ENCODE assay signal across 21 mouse cellular contexts in the genomic region with DNA sequence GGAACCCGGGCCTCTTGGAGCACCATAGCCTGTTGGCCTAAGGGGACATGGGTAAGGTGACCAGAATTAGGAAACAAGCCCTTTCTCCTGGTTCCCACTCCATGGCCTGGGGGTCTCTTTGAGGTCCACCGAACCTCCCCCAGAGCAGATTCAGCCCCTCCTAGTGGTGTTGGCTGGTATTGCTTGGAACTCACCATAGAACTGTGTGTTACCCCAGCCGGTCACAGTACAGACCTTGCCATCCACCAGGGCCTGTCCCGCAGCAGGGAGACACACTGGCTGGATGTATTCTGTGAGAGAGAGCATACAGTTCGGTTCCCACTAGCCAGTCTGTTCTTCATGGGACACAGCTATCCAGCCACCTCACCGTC. TPM values are rescaled to one million over a fixed set of nuclear protein-coding genes. Genes with fewer than 3 reads are reported as not detected.
DNase-seq lines count a peak whose midpoint lies in the region; ATAC-seq and TF ChIP-seq lines count a peak whose summit lies in the region.
"Had no signal": no experiment of that assay in that cellular context is flagged by ENCODE, and none has a peak within 500 bp of the region (broad histone marks: within the 10 kb centered on the region; RNA-seq: fewer than 3 reads in every experiment).

No protein-coding gene starts in this region.

- no peak overlapping the region for H3K4me2 ChIP-seq in lung, embryonic 14.5 days
- H3K4me2 ChIP-seq: embryonic facial prominence, embryonic 12.5 days; kidney, embryonic 15.5 days; neural tube, embryonic 15.5 days had no signal

- peak; percentile 35 for TF ChIP-seq CTCF in heart, adult 2 months (IDR thresholded peaks at IDR 0.05)
- TF ChIP-seq CTCF in lung, embryonic 14.5 days (IDR thresholded peaks at IDR 0.05; ENCODE audit: low read depth) = peak; percentile 38
- TF ChIP-seq CTCF in lung, adult 2 months (IDR thresholded peaks at IDR 0.05; ENCODE audit: insufficient read depth, low read length) = no peak
- TF ChIP-seq CTCF in E14TG2a.4 (conservative IDR thresholded peaks at IDR 0.05; ENCODE audit: low read length) = peak; percentile 53
- peak; percentile 23; the same call in 1 of the 2 replicates for TF ChIP-seq CTCF in brain, embryonic 14.5 days (IDR thresholded peaks at IDR 0.05; ENCODE audit: borderline replicate concordance, extremely low read depth, insufficient read depth, insufficient read length)

- TF ChIP-seq POLR2A in heart, adult 2 months (IDR thresholded peaks at IDR 0.05; ENCODE audit: insufficient read depth, low read depth, low read length) = no peak
- TF ChIP-seq POLR2A in lung, adult 2 months (IDR thresholded peaks at IDR 0.05; ENCODE audit: borderline replicate concordance, extremely low read depth, low read depth, low read length) = no peak
- TF ChIP-seq POLR2A in brain, embryonic 14.5 days (IDR thresholded peaks at IDR 0.05; ENCODE audit: borderline replicate concordance, extremely low read depth, insufficient read depth, insufficient read length, poor library complexity, severe bottlenecking) = no peak

- WGBS in heart, adult 2 months = 89% methylated on average over 6 of the region's 6 CpGs
- WGBS in heart, embryonic 10.5 days = 88% methylated on average over 6 of the region's 6 CpGs
- 83% methylated on average over 6 of the region's 6 CpGs for WGBS in lung, embryonic 14.5 days
- 84% methylated on average over 6 of the region's 6 CpGs for WGBS in lung, adult 2 months

- H3K4me1 ChIP-seq in heart, adult 2 months (ENCODE audit: control insufficient read depth, insufficient read depth, low read length) = no peaks in the 10 kb centered on the region
- H3K4me1 ChIP-seq in heart, embryonic 10.5 days = peaks cover 4% of the 10 kb centered on the region; the same call in 1 of the 2 replicates
- H3K4me1 ChIP-seq in lung, embryonic 14.5 days (ENCODE audit: insufficient read depth) = no peaks in the 10 kb centered on the region
- H3K4me1 ChIP-seq in lung, adult 2 months (ENCODE audit: control insufficient read depth, insufficient read depth, low read length) = no peaks in the 10 kb centered on the region
- H3K4me1 ChIP-seq in E14TG2a.4 (replicated peaks; ENCODE audit: low read depth, low read length) = peaks cover 32% of the 10 kb centered on the region

- H3K27me3 ChIP-seq in heart, adult 2 months (ENCODE audit: control insufficient read depth, insufficient read depth, low read length) = no peaks in the 10 kb centered on the region; the same call in 1 of the 2 replicates
- H3K27me3 ChIP-seq in heart, embryonic 10.5 days (ENCODE audit: insufficient read depth, poor library complexity, severe bottlenecking) = peaks cover 26% of the 10 kb centered on the region
- no peaks in the 10 kb centered on the region for H3K27me3 ChIP-seq in lung, embryonic 14.5 days (ENCODE audit: insufficient read depth, low read length)
- peaks cover 34% of the 10 kb centered on the region for H3K27me3 ChIP-seq in E14TG2a.4 (ENCODE audit: insufficient read depth, low read length)
- H3K27me3 ChIP-seq: kidney, embryonic 15.5 days; neural tube, embryonic 15.5 days had no signal

- DNase-seq in heart, adult 2 months = no peak
- no peak for DNase-seq in heart, embryonic 10.5 days (ENCODE audit: low spot score)
- no peak for DNase-seq in lung, embryonic 14.5 days
- no peak for DNase-seq in lung, adult 2 months
- no peak for DNase-seq in brain, embryonic 14.5 days (ENCODE audit: low read depth)
- DNase-seq in T-cell, adult 2 months (ENCODE audit: low spot score) = no peak
- DNase-seq: adrenal gland, postnatal 10 days; cerebellum, postnatal 36 days; heart, adult 18-20 months; heart, postnatal 10 days; lung, adult 18-20 months; right cerebral cortex, postnatal 25 days had no signal

- H3K79me2 ChIP-seq in heart, adult 2 months (replicated peaks; ENCODE audit: control insufficient read depth, insufficient read depth, low read length) = no peaks in the 10 kb centered on the region

- H3K36me3 ChIP-seq in heart, adult 2 months (ENCODE audit: control insufficient read depth, insufficient read depth, low read length) = no peaks in the 10 kb centered on the region
- no peaks in the 10 kb centered on the region for H3K36me3 ChIP-seq in heart, embryonic 10.5 days
- no peaks in the 10 kb centered on the region for H3K36me3 ChIP-seq in lung, embryonic 14.5 days (ENCODE audit: insufficient read depth)
- no peaks in the 10 kb centered on the region for H3K36me3 ChIP-seq in E14TG2a.4 (ENCODE audit: insufficient read depth, low read length)
- H3K36me3 ChIP-seq: embryonic facial prominence, embryonic 12.5 days; forebrain, embryonic 10.5 days; kidney, embryonic 15.5 days; neural tube, embryonic 15.5 days had no signal

- no peak overlapping the region for H3K27ac ChIP-seq in heart, adult 2 months
- H3K27ac ChIP-seq in heart, embryonic 10.5 days = no peak overlapping the region
- no peak overlapping the region for H3K27ac ChIP-seq in lung, embryonic 14.5 days (ENCODE audit: low read depth)
- H3K27ac ChIP-seq: embryonic facial prominence, embryonic 12.5 days; forebrain, embryonic 10.5 days; kidney, embryonic 15.5 days; neural tube, embryonic 15.5 days had no signal

- no peaks in the 10 kb centered on the region for H3K9me3 ChIP-seq in heart, embryonic 10.5 days
- no peaks in the 10 kb centered on the region for H3K9me3 ChIP-seq in lung, embryonic 14.5 days (ENCODE audit: low read depth, low read length)
- 0 out of 2 replicates have a peak, but pooled peaks cover 4% of the 10 kb centered on the region for H3K9me3 ChIP-seq in E14TG2a.4 (ENCODE audit: low read length)
- H3K9me3 ChIP-seq: embryonic facial prominence, embryonic 12.5 days; forebrain, embryonic 10.5 days; kidney, embryonic 15.5 days; neural tube, embryonic 15.5 days had no signal

- no peak for TF ChIP-seq EP300 in heart, adult 2 months (IDR thresholded peaks at IDR 0.05; ENCODE audit: insufficient read depth, low read depth, low read length)

- intact Hi-C loops in heart, adult 2 months (cut with DNase I) = loop anchor here (5.0 kb wide), 2 partner anchors 107 to 142 kb away; a partner anchor contains a TSS

- H3K4me3 ChIP-seq in heart, adult 2 months = no peak overlapping the region
- no peak overlapping the region for H3K4me3 ChIP-seq in heart, embryonic 10.5 days
- no peak overlapping the region for H3K4me3 ChIP-seq in lung, embryonic 14.5 days (ENCODE audit: low read depth, low read length)
- no peak overlapping the region for H3K4me3 ChIP-seq in lung, adult 2 months (replicated peaks; ENCODE audit: extremely low read depth, low read depth, low read length)
- H3K4me3 ChIP-seq in E14TG2a.4 (replicated peaks; ENCODE audit: low read length) = no peak overlapping the region
- H3K4me3 ChIP-seq: embryonic facial prominence, embryonic 12.5 days; forebrain, embryonic 10.5 days; kidney, embryonic 15.5 days; neural tube, embryonic 15.5 days had no signal

- ATAC-seq in lung, embryonic 14.5 days (ENCODE audit: insufficient read depth) = no peak
- ATAC-seq: hindbrain, embryonic 16.5 days; Patski had no signal

- H3K9ac ChIP-seq in heart, adult 2 months (ENCODE audit: low read depth, low read length) = no peak overlapping the region
- no peak overlapping the region for H3K9ac ChIP-seq in lung, embryonic 14.5 days
- H3K9ac ChIP-seq: embryonic facial prominence, embryonic 12.5 days; kidney, embryonic 15.5 days; neural tube, embryonic 15.5 days had no signal

RNA-seq across cellular contexts. Expression of a gene that starts 15.5 kb away (rescaled TPM):
- 1 to 10 TPM; 1.7 to 2.6 TPM for total RNA-seq in heart, adult 2 months (2021)
- 2.8 and 5.1 TPM in 2 replicates for polyA plus RNA-seq in heart, adult 2 months (2012; rRNA removed)
- 3.6 and 15.0 TPM in 2 replicates for polyA plus RNA-seq in heart, embryonic 10.5 days (2016; fragmentation: Nextera tagmentation; extraction: Ambion mirVana)
- 9.9 and 10.8 TPM in 2 replicates for polyA plus RNA-seq in lung, embryonic 14.5 days (2014; fragmentation: Nextera tagmentation; extraction: Ambion mirVana)
- polyA plus RNA-seq in lung, adult 2 months (2012; rRNA removed) = 30.1 and 34.5 TPM in 2 replicates
- 0.62 and 1.00 TPM in 2 replicates for polyA plus RNA-seq in brain, embryonic 14.5 days (2012; rRNA removed)

RNA-seq across cellular contexts. Expression of a gene that starts 23.1 kb away (rescaled TPM):
- total RNA-seq in heart, adult 2 months (2021) = 1 to 10 TPM; 1.6 to 2.5 TPM
- 4.9 and 5.5 TPM in 2 replicates for polyA plus RNA-seq in heart, adult 2 months (2012; rRNA removed)
- polyA plus RNA-seq in heart, embryonic 10.5 days (2016; fragmentation: Nextera tagmentation; extraction: Ambion mirVana) = 0.53 and 2.0 TPM in 2 replicates
- 30.7 and 34.0 TPM in 2 replicates for polyA plus RNA-seq in lung, embryonic 14.5 days (2014; fragmentation: Nextera tagmentation; extraction: Ambion mirVana)
- polyA plus RNA-seq in lung, adult 2 months (2012; rRNA removed) = 16.4 and 43.2 TPM in 2 replicates
- 1.9 TPM in 2 replicates for polyA plus RNA-seq in brain, embryonic 14.5 days (2012; rRNA removed)
- total RNA-seq: left cerebral cortex, postnatal 36 days; megakaryocyte, adult 5-6 weeks had no signal
- polyA plus RNA-seq: Patski had no signal

RNA-seq across cellular contexts. Expression of a gene that starts 27.2 kb away (rescaled TPM):
- 10 to 100 TPM; 31.8 to 32.5 TPM for total RNA-seq in heart, adult 2 months (2021)
- polyA plus RNA-seq in heart, adult 2 months (2012; rRNA removed) = 39.7 and 41.9 TPM in 2 replicates
- 3.9 and 4.3 TPM in 2 replicates for polyA plus RNA-seq in heart, embryonic 10.5 days (2016; fragmentation: Nextera tagmentation; extraction: Ambion mirVana)
- polyA plus RNA-seq in lung, embryonic 14.5 days (2014; fragmentation: Nextera tagmentation; extraction: Ambion mirVana) = 0.93 and 1.3 TPM in 2 replicates
- 26.6 and 43.9 TPM in 2 replicates for polyA plus RNA-seq in lung, adult 2 months (2012; rRNA removed)
- 11.2 and 12.9 TPM in 2 replicates for polyA plus RNA-seq in brain, embryonic 14.5 days (2012; rRNA removed)

RNA-seq across cellular contexts. Expression of a gene that starts 40.5 kb away (rescaled TPM):
- total RNA-seq in heart, adult 2 months (2021) = 1 to 10 TPM; 3.8 to 3.9 TPM
- polyA plus RNA-seq in heart, adult 2 months (2012; rRNA removed) = 5.4 and 6.5 TPM in 2 replicates
- polyA plus RNA-seq in heart, embryonic 10.5 days (2016; fragmentation: Nextera tagmentation; extraction: Ambion mirVana) = 0.27 and 0.41 TPM in 2 replicates
- 0.13 and 0.38 TPM in 2 replicates for polyA plus RNA-seq in lung, embryonic 14.5 days (2014; fragmentation: Nextera tagmentation; extraction: Ambion mirVana)
- 6.8 TPM in 2 replicates for polyA plus RNA-seq in lung, adult 2 months (2012; rRNA removed)
- 0.74 and 0.79 TPM in 2 replicates for polyA plus RNA-seq in brain, embryonic 14.5 days (2012; rRNA removed)

RNA-seq across cellular contexts. Expression of a gene that starts 42.6 kb away (rescaled TPM):
- total RNA-seq in heart, adult 2 months (2021) = 100 to 1,000 TPM; 839 to 985 TPM
- polyA plus RNA-seq in heart, adult 2 months (2012; rRNA removed) = 1,788 and 1,851 TPM in 2 replicates
- 167 and 365 TPM in 2 replicates for polyA plus RNA-seq in heart, embryonic 10.5 days (2016; fragmentation: Nextera tagmentation; extraction: Ambion mirVana)
- polyA plus RNA-seq in lung, embryonic 14.5 days (2014; fragmentation: Nextera tagmentation; extraction: Ambion mirVana) = 51.4 and 56.6 TPM in 2 replicates
- 330 and 336 TPM in 2 replicates for polyA plus RNA-seq in lung, adult 2 months (2012; rRNA removed)
- 8.5 and 12.6 TPM in 2 replicates for polyA plus RNA-seq in brain, embryonic 14.5 days (2012; rRNA removed)
- total RNA-seq: megakaryocyte, adult 5-6 weeks had no signal
- polyA plus RNA-seq: Patski had no signal
